Mouse (Mus musculus): Measurements from ENCODE around the gene Sncb.

GRCm38 (mm10) chr13:54800206-54800605, 33.8 kb upstream of the Sncb start:
- TF ChIP-seq CTCF (IDR thresholded peaks at IDR 0.05 in 2 of 3, conservative IDR thresholded peaks at IDR 0.05 in 1 of 3; ENCODE audit: control insufficient read depth in 1 of 3, insufficient read depth in 1 of 3, low read depth in 2 of 3, low read length in 3 of 3, poor library complexity in 1 of 3, severe bottlenecking in 1 of 3) (no peak), MAZ (IDR thresholded peaks at IDR 0.05; ENCODE audit: low read depth, low read length) (no peak), POLR2A (IDR thresholded peaks at IDR 0.05; ENCODE audit: control insufficient read depth in 1 of 2, insufficient read depth in 1 of 2, low read depth in 1 of 2, low read length in 2 of 2, poor library complexity in 1 of 2) (no peak), RCOR1 (IDR thresholded peaks at IDR 0.05; ENCODE audit: low read depth, low read length) (no peak), TAL1 (IDR thresholded peaks at IDR 0.05; ENCODE audit: low read length) (no peak), USF2 (IDR thresholded peaks at IDR 0.05; ENCODE audit: borderline replicate concordance in 1 of 2, insufficient read depth in 1 of 2, low read depth in 1 of 2, low read length in 2 of 2) (no peak), E2F4 (IDR thresholded peaks at IDR 0.05; ENCODE audit: borderline replicate concordance, low read depth, low read length) (no peak), MYC (IDR thresholded peaks at IDR 0.05; ENCODE audit: low read depth, low read length) (no peak), CHD1 (IDR thresholded peaks at IDR 0.05; ENCODE audit: low read depth, low read length) (no peak), CHD2 (IDR thresholded peaks at IDR 0.05; ENCODE audit: low read length) (no peak), HCFC1 (IDR thresholded peaks at IDR 0.05; ENCODE audit: low read depth, low read length) (no peak)
